ENCODE assay signal across 7 mouse cellular contexts in the genomic region with DNA sequence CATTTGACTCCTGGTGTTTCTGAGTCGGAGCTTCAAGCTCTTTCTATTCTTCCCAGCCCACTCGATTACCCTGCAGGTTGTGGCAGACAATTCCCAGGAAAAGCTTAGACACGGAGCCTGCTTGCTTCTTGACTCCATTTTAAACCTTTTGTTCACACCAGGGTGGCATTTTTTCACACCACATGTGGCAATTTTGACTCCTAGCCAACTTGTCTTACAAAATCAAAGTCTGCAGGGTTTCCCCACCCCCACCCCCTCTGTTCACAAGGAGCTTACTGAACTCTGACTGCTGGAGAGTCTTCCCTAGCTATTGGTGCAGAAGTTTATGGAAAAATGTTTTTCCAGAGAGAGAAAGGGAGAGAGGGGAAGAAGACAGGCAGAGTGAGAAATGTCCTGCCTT.
DNase-seq lines count a peak whose midpoint lies in the region; ATAC-seq and TF ChIP-seq lines count a peak whose summit lies in the region.

No protein-coding gene starts in this region.

- H3K27me3 ChIP-seq in forebrain, embryonic 15.5 days = no peaks in the 10 kb centered on the region
- no peaks in the 10 kb centered on the region for H3K27me3 ChIP-seq in hindbrain, embryonic 16.5 days (replicated peaks; ENCODE audit: control insufficient read depth, insufficient read depth, low read length)
- no peaks in the 10 kb centered on the region for H3K27me3 ChIP-seq in limb, embryonic 15.5 days
- no peaks in the 10 kb centered on the region for H3K27me3 ChIP-seq in thymus, adult 2 months (ENCODE audit: control insufficient read depth, insufficient read depth, low read length)

- peak overlapping the region; percentile 43 for H3K4me3 ChIP-seq in forebrain, embryonic 15.5 days
- H3K4me3 ChIP-seq in hindbrain, embryonic 16.5 days (ENCODE audit: low read length) = peak overlapping the region; percentile 47
- no peak overlapping the region for H3K4me3 ChIP-seq in limb, embryonic 15.5 days
- H3K4me3 ChIP-seq in thymus, adult 2 months (ENCODE audit: control insufficient read depth, insufficient read depth, low read length) = no peak overlapping the region

- peak overlapping the region; percentile 42; the same call in 1 of the 2 replicates for H3K9ac ChIP-seq in forebrain, embryonic 15.5 days (replicated peaks)
- peak overlapping the region; percentile 56 for H3K9ac ChIP-seq in hindbrain, embryonic 16.5 days (ENCODE audit: low read depth, low read length)
- no peak overlapping the region for H3K9ac ChIP-seq in limb, embryonic 15.5 days

- H3K9me3 ChIP-seq in forebrain, embryonic 15.5 days = no peaks in the 10 kb centered on the region
- no peaks in the 10 kb centered on the region for H3K9me3 ChIP-seq in hindbrain, embryonic 16.5 days (ENCODE audit: control insufficient read depth, low read length)
- no peaks in the 10 kb centered on the region for H3K9me3 ChIP-seq in limb, embryonic 15.5 days

- ATAC-seq in forebrain, embryonic 15.5 days (replicated peaks) = peak; percentile 60
- peak; percentile 58 for ATAC-seq in hindbrain, embryonic 16.5 days
- no peak for ATAC-seq in limb, embryonic 15.5 days (ENCODE audit: insufficient number of reproducible peaks, low FRiP score, low TSS enrichment, low read depth)

- H3K4me1 ChIP-seq in forebrain, embryonic 15.5 days = peaks cover 24% of the 10 kb centered on the region
- no peaks in the 10 kb centered on the region for H3K4me1 ChIP-seq in hindbrain, embryonic 16.5 days (ENCODE audit: control insufficient read depth, insufficient read depth, low read depth, low read length)
- H3K4me1 ChIP-seq in limb, embryonic 15.5 days = peaks cover 17% of the 10 kb centered on the region
- H3K4me1 ChIP-seq in thymus, adult 2 months (replicated peaks; ENCODE audit: control insufficient read depth, insufficient read depth, low read length) = no peaks in the 10 kb centered on the region

- DNase-seq in NIH3T3 (ENCODE audit: low read depth) = peak; percentile 67
- DNase-seq in ZHBTc4 (ENCODE audit: low read depth, low spot score) = peak; percentile 3
- peak; percentile 21 to 27 for DNase-seq in right cerebral cortex, postnatal 36 days (ENCODE audit: low spot score in 2 of 2)
- no peak for DNase-seq in thymus, adult 2 months

- H3K36me3 ChIP-seq in forebrain, embryonic 15.5 days = no peaks in the 10 kb centered on the region
- no peaks in the 10 kb centered on the region for H3K36me3 ChIP-seq in hindbrain, embryonic 16.5 days (ENCODE audit: control insufficient read depth, insufficient read depth, low read length)
- H3K36me3 ChIP-seq in limb, embryonic 15.5 days = no peaks in the 10 kb centered on the region
- no peaks in the 10 kb centered on the region for H3K36me3 ChIP-seq in thymus, adult 2 months (ENCODE audit: control insufficient read depth, insufficient read depth, low read length)

- WGBS in forebrain, embryonic 15.5 days = under 1% methylated on average over 3 of the region's 3 CpGs
- WGBS in hindbrain, embryonic 16.5 days = 0% methylated on average over 3 of the region's 3 CpGs
- 8% methylated on average over 3 of the region's 3 CpGs for WGBS in limb, embryonic 15.5 days
- 84% methylated on average over 3 of the region's 3 CpGs for WGBS in thymus, adult 2 months

- TF ChIP-seq CTCF in thymus, adult 2 months (IDR thresholded peaks at IDR 0.05; ENCODE audit: borderline replicate concordance, control insufficient read depth, extremely low read depth, insufficient read depth, low read length, poor library complexity) = no peak

- no peak for TF ChIP-seq POLR2A in thymus, adult 2 months (IDR thresholded peaks at IDR 0.05; ENCODE audit: control insufficient read depth, extremely low read depth, insufficient read depth, low read length, poor library complexity)

- H3K27ac ChIP-seq in forebrain, embryonic 15.5 days (replicated peaks) = peak overlapping the region; percentile 89
- H3K27ac ChIP-seq in hindbrain, embryonic 16.5 days (ENCODE audit: low read depth, low read length) = peak overlapping the region; percentile 79
- no peak overlapping the region for H3K27ac ChIP-seq in limb, embryonic 15.5 days
- H3K27ac ChIP-seq in thymus, adult 2 months (ENCODE audit: control insufficient read depth, insufficient read depth, low read length) = no peak overlapping the region

- peak overlapping the region; percentile 74 for H3K4me2 ChIP-seq in forebrain, embryonic 15.5 days (replicated peaks)
- peak overlapping the region; percentile 51 for H3K4me2 ChIP-seq in hindbrain, embryonic 16.5 days (ENCODE audit: low read length)
- H3K4me2 ChIP-seq in limb, embryonic 15.5 days = peak overlapping the region; percentile 19; the same call in 1 of the 2 replicates

Comparison
In these comparisons a context has a peak if more than half of its experiments do, and no peak if none do; other contexts are left out.
1. H3K27ac ChIP-seq: peak in forebrain, embryonic 15.5 days (single experiment) and hindbrain, embryonic 16.5 days (single experiment); none in limb, embryonic 15.5 days (single experiment) and thymus, adult 2 months (single experiment).
2. H3K4me2 ChIP-seq: peak in every context shown above with its lines; median percentile 74 in forebrain, embryonic 15.5 days; 51 in hindbrain, embryonic 16.5 days; 19 in limb, embryonic 15.5 days.
3. H3K4me3 ChIP-seq: peak in forebrain, embryonic 15.5 days (single experiment) and hindbrain, embryonic 16.5 days (single experiment); none in limb, embryonic 15.5 days (single experiment) and thymus, adult 2 months (single experiment).